Mouse (Mus musculus) 416B (cell line): ENCODE measurements around the gene Wsb2.
"Not testable (repeated sequence)": the region's sequence is repeated elsewhere in the genome, so short reads cannot be mapped to it uniquely, and the experiment has no call there.

Experiments
- DNase-seq: peaks from one replicate; pipeline ENCODE4 v3.0.0; 2011; ENCODE audit warnings: low read depth

Wsb2 gene

GRCm38 (mm10) chr5:117356365-117357128 lies 557 bp upstream of the Wsb2 start:
- DNase-seq = peak; percentile 12

- peak; percentile 56 for DNase-seq
These were observed 559 bp downstream of the Wsb2 start for GRCm38 (mm10) chr5:117357478-117358247.

GRCm38 (mm10) chr5:117358248-117358630 lies 1.1 kb downstream of the Wsb2 start:
- DNase-seq = peak; percentile 58

- peak; percentile 86 for DNase-seq
These were observed 1.6 kb downstream of the Wsb2 start for GRCm38 (mm10) chr5:117358725-117359124.

- peak; percentile 90 for DNase-seq
These were observed 2.6 kb downstream of the Wsb2 start for GRCm38 (mm10) chr5:117359497-117360227.

- no peak for DNase-seq
These were observed 3.1 kb downstream of the Wsb2 start for GRCm38 (mm10) chr5:117360228-117360515.

- peak; percentile 77 for DNase-seq
These were observed 3.8 kb downstream of the Wsb2 start for GRCm38 (mm10) chr5:117360631-117361541.

GRCm38 (mm10) chr5:117361590-117361989 lies 4.5 kb downstream of the Wsb2 start:
- no peak for DNase-seq

- peak; percentile 82 for DNase-seq
These were observed 6.1 kb downstream of the Wsb2 start for GRCm38 (mm10) chr5:117363066-117363782.

- DNase-seq = no peak
These were observed 7.7 kb downstream of the Wsb2 start for GRCm38 (mm10) chr5:117364821-117365220.

GRCm38 (mm10) chr5:117365904-117366561 lies 8.9 kb downstream of the Wsb2 start:
- DNase-seq = no peak

- DNase-seq = no peak
These were observed 10.1 kb downstream of the Wsb2 start for GRCm38 (mm10) chr5:117367206-117367605.

GRCm38 (mm10) chr5:117370592-117370991 lies 13.5 kb downstream of the Wsb2 start:
- no peak for DNase-seq

- DNase-seq = peak; percentile 30
These were observed 16.3 kb downstream of the Wsb2 start for GRCm38 (mm10) chr5:117373418-117373817.

GRCm38 (mm10) chr5:117374372-117375049 lies 17.4 kb downstream of the Wsb2 start:
- DNase-seq = no peak

- DNase-seq = no peak
These were observed 19.2 kb downstream of the Wsb2 start for GRCm38 (mm10) chr5:117376331-117376761.

GRCm38 (mm10) chr5:117377731-117378130 lies 20.6 kb downstream of the Wsb2 start:
- not testable (repeated sequence) for DNase-seq

- DNase-seq = no peak
These were observed 23.1 kb downstream of the Wsb2 start for GRCm38 (mm10) chr5:117380199-117380598.

- no peak for DNase-seq
These were observed 24.7 kb downstream of the Wsb2 start for GRCm38 (mm10) chr5:117381785-117382184.

GRCm38 (mm10) chr5:117383198-117383597 lies 26.1 kb downstream of the Wsb2 start:
- no peak for DNase-seq
